Mouse (Mus musculus): Measurements from ENCODE around the gene Cables2. TPM values are rescaled to one million over a fixed set of nuclear protein-coding genes. Genes with fewer than 3 reads are reported as not detected.

Gene Cables2
- polyA plus RNA-seq, 1 experiment = 1.2 TPM

DNA sequence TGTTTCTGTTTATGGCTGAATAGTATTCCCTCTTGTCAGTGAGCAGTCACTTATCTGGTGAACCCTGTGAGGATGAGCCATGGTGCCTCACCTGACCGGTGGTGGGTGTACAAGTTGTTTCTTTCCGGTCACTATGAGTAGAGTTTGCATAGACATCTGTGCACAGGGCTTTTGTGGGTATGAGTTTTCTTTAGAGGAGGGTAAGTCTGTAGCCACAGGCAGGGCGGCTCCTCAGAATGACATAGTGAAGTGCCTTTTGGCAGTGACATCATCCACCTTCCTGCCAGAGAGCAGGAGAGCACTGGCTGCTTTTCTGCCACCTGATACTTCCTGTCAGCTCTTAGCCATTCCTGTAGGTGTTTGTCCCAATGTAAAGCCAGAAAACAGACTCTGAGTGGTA lies 32.2 kb upstream of the Cables2 start:
- no peak for TF ChIP-seq GATA1 (IDR thresholded peaks at IDR 0.05; ENCODE audit: low read length)
- no peak for TF ChIP-seq TAL1 (IDR thresholded peaks at IDR 0.05; ENCODE audit: low read length)
- Histone ChIP-seq H3K4me1 (ENCODE audit: control insufficient read depth) (peaks cover 2% of the 10 kb centered on the region), H3K27me3 (ENCODE audit: control insufficient read depth) (no peaks in the 10 kb centered on the region), H3K4me3 (replicated peaks) (no peak overlapping the region), H3K9me3 (ENCODE audit: control insufficient read depth, low read length) (no peaks in the 10 kb centered on the region), H3K36me3 (ENCODE audit: control insufficient read depth) (no peaks in the 10 kb centered on the region)

DNA sequence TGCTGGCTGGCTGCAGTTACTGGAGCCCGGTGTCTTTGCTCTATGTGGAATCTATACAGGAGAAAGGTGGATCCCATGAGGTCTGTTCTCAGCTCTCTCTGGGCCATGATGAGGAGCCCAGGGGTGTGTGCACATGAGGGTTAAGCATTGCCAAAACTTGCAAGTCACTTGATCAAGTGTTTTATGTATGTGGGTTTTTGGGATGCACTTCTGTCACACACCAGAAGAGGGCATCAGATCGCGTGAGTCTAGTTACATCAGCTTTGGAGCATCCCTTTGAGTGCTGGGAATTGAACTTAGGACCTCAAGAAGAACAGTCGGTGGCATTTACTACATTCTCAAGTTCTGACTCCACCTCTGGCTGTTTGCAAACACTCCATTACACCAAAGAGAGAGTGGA lies 31.3 kb upstream of the Cables2 start:
- H3K4me3 ChIP-seq (replicated peaks) = no peak overlapping the region
- H3K9me3 ChIP-seq (ENCODE audit: control insufficient read depth, low read length) = no peaks in the 10 kb centered on the region
- no peak for TF ChIP-seq TAL1 (IDR thresholded peaks at IDR 0.05; ENCODE audit: low read length)
- no peak for TF ChIP-seq GATA1 (IDR thresholded peaks at IDR 0.05; ENCODE audit: low read length)
- H3K27me3 ChIP-seq (ENCODE audit: control insufficient read depth) = no peaks in the 10 kb centered on the region
- H3K4me1 ChIP-seq (ENCODE audit: control insufficient read depth) = peaks cover 2% of the 10 kb centered on the region
- no peaks in the 10 kb centered on the region for H3K36me3 ChIP-seq (ENCODE audit: control insufficient read depth)

DNA sequence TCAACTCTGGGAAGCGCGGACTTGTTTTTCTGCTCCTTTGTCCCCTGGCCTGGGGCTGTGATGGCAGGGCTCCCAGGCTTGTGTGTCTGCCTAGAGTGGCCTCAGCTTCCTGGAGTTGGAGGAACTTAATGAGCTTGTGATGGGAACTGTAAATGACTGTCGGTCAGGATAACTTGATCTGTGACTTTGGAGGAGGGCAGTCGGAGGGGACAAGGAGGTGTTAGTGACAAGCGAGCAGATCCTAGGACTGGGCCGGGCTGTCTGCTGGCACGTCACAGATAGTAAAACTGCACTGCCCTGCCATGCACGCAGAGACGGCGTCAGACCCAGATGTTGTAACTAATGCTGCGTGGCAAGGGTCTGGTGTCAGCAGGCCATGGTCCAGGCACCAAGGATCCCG lies 30.2 kb upstream of the Cables2 start:
- no peaks in the 10 kb centered on the region for H3K36me3 ChIP-seq (ENCODE audit: control insufficient read depth)
- H3K9me3 ChIP-seq (ENCODE audit: control insufficient read depth, low read length) = no peaks in the 10 kb centered on the region
- TF ChIP-seq TAL1 (IDR thresholded peaks at IDR 0.05; ENCODE audit: low read length) (no peak), GATA1 (IDR thresholded peaks at IDR 0.05; ENCODE audit: low read length) (no peak)
- H3K4me1 ChIP-seq (ENCODE audit: control insufficient read depth) = peaks cover 2% of the 10 kb centered on the region
- H3K27me3 ChIP-seq (ENCODE audit: control insufficient read depth) = no peaks in the 10 kb centered on the region
- no peak overlapping the region for H3K4me3 ChIP-seq (replicated peaks)

DNA sequence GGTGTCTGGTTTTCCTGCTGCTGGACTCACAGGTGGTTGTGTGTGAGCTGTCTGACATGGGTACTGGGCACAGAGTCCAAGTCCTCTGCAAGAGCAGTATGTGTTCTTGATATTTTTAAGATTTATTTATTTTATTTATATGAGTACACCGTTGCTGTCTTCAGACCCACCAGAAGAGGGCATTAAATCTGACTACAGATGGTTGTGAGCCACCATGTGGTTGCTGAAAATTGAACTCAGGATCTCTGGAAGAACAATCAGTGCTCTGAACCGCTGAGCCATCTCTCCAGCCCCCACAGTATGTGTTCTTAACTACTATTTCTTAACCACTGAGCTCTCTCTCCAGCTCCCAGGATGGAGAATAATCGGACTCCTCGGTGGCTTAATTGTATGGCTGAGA lies 28.9 kb upstream of the Cables2 start:
- Histone ChIP-seq H3K9me3 (ENCODE audit: control insufficient read depth, low read length) (no peaks in the 10 kb centered on the region), H3K4me3 (replicated peaks) (no peak overlapping the region), H3K4me1 (ENCODE audit: control insufficient read depth) (peaks cover 2% of the 10 kb centered on the region), H3K36me3 (ENCODE audit: control insufficient read depth) (no peaks in the 10 kb centered on the region), H3K27me3 (ENCODE audit: control insufficient read depth) (no peaks in the 10 kb centered on the region)
- TF ChIP-seq TAL1 (IDR thresholded peaks at IDR 0.05; ENCODE audit: low read length) (no peak), GATA1 (IDR thresholded peaks at IDR 0.05; ENCODE audit: low read length) (no peak)

DNA sequence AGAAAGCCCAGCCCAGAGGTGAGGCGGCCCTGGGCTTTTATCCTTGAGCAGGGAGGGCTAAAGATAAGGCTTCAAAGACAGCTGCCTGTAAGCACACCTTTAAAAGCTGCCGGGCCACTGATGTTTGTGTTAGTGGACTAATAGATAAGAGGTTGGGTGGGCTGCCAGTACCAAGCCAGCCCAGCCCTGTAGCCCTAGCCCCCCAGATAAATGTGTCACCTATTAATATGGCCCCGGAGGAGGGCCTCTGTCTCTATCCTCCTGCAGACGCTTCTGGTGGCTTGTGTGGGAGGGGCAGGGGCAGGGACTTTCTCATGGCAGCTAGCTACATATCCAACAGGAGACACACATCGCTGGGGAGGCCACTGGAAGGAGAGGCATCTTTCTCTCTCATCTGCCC lies 27.5 kb upstream of the Cables2 start:
- H3K27me3 ChIP-seq (ENCODE audit: control insufficient read depth) = no peaks in the 10 kb centered on the region
- peaks cover 2% of the 10 kb centered on the region for H3K4me1 ChIP-seq (ENCODE audit: control insufficient read depth)
- no peaks in the 10 kb centered on the region for H3K36me3 ChIP-seq (ENCODE audit: control insufficient read depth)
- H3K4me3 ChIP-seq (replicated peaks) = no peak overlapping the region
- H3K9me3 ChIP-seq (ENCODE audit: control insufficient read depth, low read length) = no peaks in the 10 kb centered on the region
- no peak for TF ChIP-seq TAL1 (IDR thresholded peaks at IDR 0.05; ENCODE audit: low read length)
- TF ChIP-seq GATA1 (IDR thresholded peaks at IDR 0.05; ENCODE audit: low read length) = no peak

DNA sequence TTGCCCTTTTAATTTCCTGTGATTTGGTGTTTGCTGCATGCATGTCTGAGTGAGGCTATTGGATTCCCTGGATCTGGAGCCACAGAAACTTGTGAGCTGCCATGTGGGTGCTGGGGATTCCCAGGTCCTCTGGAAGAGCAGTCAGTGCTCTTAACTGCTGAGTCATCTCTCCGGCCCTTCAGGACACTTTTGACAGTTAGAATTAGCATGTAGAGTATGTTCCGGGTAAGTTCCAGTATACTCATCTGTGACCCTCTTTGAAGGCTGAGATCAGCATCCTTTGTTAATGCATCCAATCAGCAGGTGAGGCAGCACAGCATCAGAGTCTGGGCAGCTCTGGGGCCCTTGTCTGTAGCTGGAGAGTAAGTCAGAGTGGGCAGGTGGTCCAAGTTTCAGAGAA lies 27.0 kb upstream of the Cables2 start:
- TF ChIP-seq GATA1 (IDR thresholded peaks at IDR 0.05; ENCODE audit: low read length) (no peak), TAL1 (IDR thresholded peaks at IDR 0.05; ENCODE audit: low read length) (no peak)
- no peaks in the 10 kb centered on the region for H3K9me3 ChIP-seq (ENCODE audit: control insufficient read depth, low read length)
- no peak overlapping the region for H3K4me3 ChIP-seq (replicated peaks)
- peaks cover 2% of the 10 kb centered on the region for H3K4me1 ChIP-seq (ENCODE audit: control insufficient read depth)
- H3K27me3 ChIP-seq (ENCODE audit: control insufficient read depth) = no peaks in the 10 kb centered on the region
- H3K36me3 ChIP-seq (ENCODE audit: control insufficient read depth) = no peaks in the 10 kb centered on the region

DNA sequence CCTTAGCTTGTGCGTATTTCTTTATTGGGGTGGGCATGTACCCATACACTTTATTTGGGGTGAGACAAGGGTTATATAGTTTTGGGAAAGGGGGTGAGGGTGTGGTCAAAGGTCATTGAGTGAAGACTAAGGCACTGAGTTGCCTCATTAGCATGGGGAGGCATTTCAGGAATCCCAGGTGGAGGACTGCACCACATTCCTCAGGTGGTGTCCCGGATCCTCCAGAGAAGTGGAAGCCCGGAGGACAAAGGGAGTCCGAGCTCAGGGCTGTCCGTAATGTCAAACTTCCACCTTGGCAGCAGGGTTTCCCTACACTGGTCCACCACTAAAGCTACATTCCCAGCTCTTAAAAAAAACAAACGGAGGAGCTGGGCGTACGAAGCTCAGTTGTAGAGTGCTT lies 19.6 kb upstream of the Cables2 start:
- no peaks in the 10 kb centered on the region for H3K4me1 ChIP-seq (ENCODE audit: control insufficient read depth)
- no peaks in the 10 kb centered on the region for H3K9me3 ChIP-seq (ENCODE audit: control insufficient read depth, low read length)
- TF ChIP-seq TAL1 (IDR thresholded peaks at IDR 0.05; ENCODE audit: low read length) (no peak), GATA1 (IDR thresholded peaks at IDR 0.05; ENCODE audit: low read length) (no peak)
- no peaks in the 10 kb centered on the region for H3K36me3 ChIP-seq (ENCODE audit: control insufficient read depth)
- H3K27me3 ChIP-seq (ENCODE audit: control insufficient read depth) = no peaks in the 10 kb centered on the region
- no peak overlapping the region for H3K4me3 ChIP-seq (replicated peaks)

DNA sequence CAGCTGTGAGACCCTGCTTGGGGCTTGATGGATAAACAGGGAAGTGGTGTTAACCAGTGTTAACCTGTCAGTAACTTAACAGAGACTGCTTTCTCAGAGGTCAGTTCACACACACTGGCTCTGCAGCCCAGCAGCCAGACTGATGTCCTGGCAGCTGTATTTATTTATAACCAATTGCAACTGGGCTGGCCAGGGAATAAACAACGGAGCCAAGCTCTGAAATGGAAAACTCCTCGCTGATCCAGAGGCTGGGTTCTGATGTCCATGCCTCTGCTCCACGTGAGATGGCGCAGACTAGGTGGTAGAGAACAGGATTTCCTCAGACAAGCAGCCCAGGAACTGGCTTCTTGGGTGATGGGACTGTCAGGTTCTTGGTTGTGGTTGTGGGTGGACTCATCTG lies 18.7 kb upstream of the Cables2 start:
- no peaks in the 10 kb centered on the region for H3K4me1 ChIP-seq (ENCODE audit: control insufficient read depth)
- no peaks in the 10 kb centered on the region for H3K27me3 ChIP-seq (ENCODE audit: control insufficient read depth)
- H3K4me3 ChIP-seq (replicated peaks) = no peak overlapping the region
- no peaks in the 10 kb centered on the region for H3K9me3 ChIP-seq (ENCODE audit: control insufficient read depth, low read length)
- TF ChIP-seq TAL1 (IDR thresholded peaks at IDR 0.05; ENCODE audit: low read length) (no peak), GATA1 (IDR thresholded peaks at IDR 0.05; ENCODE audit: low read length) (no peak)
- H3K36me3 ChIP-seq (ENCODE audit: control insufficient read depth) = no peaks in the 10 kb centered on the region

DNA sequence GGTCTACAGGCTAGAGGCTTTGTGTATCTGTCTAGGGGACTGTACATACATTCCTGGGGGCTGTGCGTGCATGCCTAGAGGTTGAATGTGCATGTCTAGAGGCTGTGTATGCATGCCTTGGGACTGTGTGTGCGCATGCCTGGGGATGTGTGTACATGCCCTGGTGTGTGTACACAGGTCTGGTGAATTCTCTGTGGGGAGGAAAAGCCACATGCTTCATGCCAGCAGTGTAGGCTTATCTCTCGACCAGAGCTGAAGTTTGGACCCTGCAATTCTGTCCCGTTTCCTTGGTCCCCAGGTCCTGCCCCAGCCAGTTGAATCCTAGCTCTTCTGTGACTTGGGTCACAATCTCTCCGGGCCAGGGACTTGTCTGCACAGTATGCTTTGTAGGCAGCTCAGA lies 18.3 kb upstream of the Cables2 start:
- Histone ChIP-seq H3K9me3 (ENCODE audit: control insufficient read depth, low read length) (no peaks in the 10 kb centered on the region), H3K36me3 (ENCODE audit: control insufficient read depth) (no peaks in the 10 kb centered on the region), H3K4me3 (replicated peaks) (no peak overlapping the region), H3K4me1 (ENCODE audit: control insufficient read depth) (no peaks in the 10 kb centered on the region), H3K27me3 (ENCODE audit: control insufficient read depth) (no peaks in the 10 kb centered on the region)
- TF ChIP-seq GATA1 (IDR thresholded peaks at IDR 0.05; ENCODE audit: low read length) = no peak
- TF ChIP-seq TAL1 (IDR thresholded peaks at IDR 0.05; ENCODE audit: low read length) = no peak

DNA sequence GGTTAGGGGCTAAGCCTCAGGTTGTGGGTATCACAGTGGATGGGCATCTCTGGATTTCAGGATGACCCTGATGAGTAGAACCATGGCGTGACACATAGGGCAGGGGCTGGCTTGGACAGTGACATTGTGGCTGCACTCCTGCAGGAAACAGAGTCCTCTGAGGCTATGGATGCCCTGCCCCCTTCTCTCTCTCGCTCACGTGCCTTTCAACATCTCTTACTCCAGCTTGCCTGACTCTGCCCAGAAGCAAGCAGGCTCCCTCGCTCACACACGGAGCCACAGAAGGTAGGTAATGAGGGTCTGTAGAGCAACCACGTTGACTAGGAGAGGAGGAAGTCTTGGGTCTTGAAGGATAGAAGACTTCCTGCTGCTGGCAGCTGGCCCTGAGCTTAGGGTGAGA lies 17.2 kb upstream of the Cables2 start:
- Histone ChIP-seq H3K27me3 (ENCODE audit: control insufficient read depth) (no peaks in the 10 kb centered on the region), H3K36me3 (ENCODE audit: control insufficient read depth) (no peaks in the 10 kb centered on the region), H3K4me3 (replicated peaks) (no peak overlapping the region), H3K9me3 (ENCODE audit: control insufficient read depth, low read length) (no peaks in the 10 kb centered on the region), H3K4me1 (ENCODE audit: control insufficient read depth) (no peaks in the 10 kb centered on the region)
- TF ChIP-seq GATA1 (IDR thresholded peaks at IDR 0.05; ENCODE audit: low read length) (no peak), TAL1 (IDR thresholded peaks at IDR 0.05; ENCODE audit: low read length) (no peak)
